In genomic region chr8:86438133-86438982, GRCm38 (mm10) we compare ENCODE assay signal across 9 mouse cellular contexts.
DNase-seq lines count a peak whose midpoint lies in the region; ATAC-seq lines count a peak whose summit lies in the region.
"Had no signal": no experiment of that assay in that cellular context is flagged by ENCODE, and none has a peak within 500 bp of the region (broad histone marks: within the 10 kb centered on the region; RNA-seq: fewer than 3 reads in every experiment).

No protein-coding gene starts in this region.

- WGBS in embryonic facial prominence, embryonic 14.5 days: 68% methylated on average over 5 of the region's 5 CpGs
- WGBS in hindbrain, embryonic 11.5 days: 46% methylated on average over 5 of the region's 5 CpGs
- 74% methylated on average over 5 of the region's 5 CpGs for WGBS in intestine, embryonic 15.5 days

- ATAC-seq in embryonic facial prominence, embryonic 14.5 days (ENCODE audit: low read depth): peak; percentile 68; the same call in 1 of the 2 replicates
- peak; percentile 97 for ATAC-seq in hindbrain, embryonic 11.5 days (ENCODE audit: low FRiP score)
- ATAC-seq in intestine, embryonic 15.5 days: no peak

- H3K9ac ChIP-seq in embryonic facial prominence, embryonic 14.5 days (ENCODE audit: low read depth, low read length): no peak overlapping the region
- no peak overlapping the region for H3K9ac ChIP-seq in hindbrain, embryonic 11.5 days (ENCODE audit: low read depth, low read length)
- no peak overlapping the region for H3K9ac ChIP-seq in intestine, embryonic 15.5 days
- H3K9ac ChIP-seq: liver, embryonic 14.5 days had no signal

- no peaks in the 10 kb centered on the region for H3K36me3 ChIP-seq in embryonic facial prominence, embryonic 14.5 days (ENCODE audit: control insufficient read depth, insufficient read depth, low read length)
- no peaks in the 10 kb centered on the region for H3K36me3 ChIP-seq in hindbrain, embryonic 11.5 days (ENCODE audit: control insufficient read depth, insufficient read depth, low read length)
- no peaks in the 10 kb centered on the region for H3K36me3 ChIP-seq in intestine, embryonic 15.5 days

- H3K27me3 ChIP-seq in embryonic facial prominence, embryonic 14.5 days (replicated peaks; ENCODE audit: control insufficient read depth, insufficient read depth, low read length): no peaks in the 10 kb centered on the region
- no peaks in the 10 kb centered on the region for H3K27me3 ChIP-seq in hindbrain, embryonic 11.5 days (ENCODE audit: control insufficient read depth, insufficient read depth, low read length)
- H3K27me3 ChIP-seq in intestine, embryonic 15.5 days (replicated peaks): no peaks in the 10 kb centered on the region

- DNase-seq in embryonic facial prominence, embryonic 14.5 days (ENCODE audit: low spot score): no peak
- peak; percentile 82 for DNase-seq in hindbrain, embryonic 11.5 days (ENCODE audit: low spot score)
- peak; percentile 78 to 88 for DNase-seq in left cerebral cortex, postnatal 25 days (ENCODE audit: low spot score in 2 of 2)
- peak; percentile 63 for DNase-seq in retina, postnatal 1 day
- DNase-seq in adrenal gland, adult 8-10 months: no peak
- no peak for DNase-seq in lung, postnatal 4 days
- no peak for DNase-seq in cerebellum, adult 11 months

- H3K27ac ChIP-seq in embryonic facial prominence, embryonic 14.5 days (replicated peaks; ENCODE audit: low read depth, low read length): no peak overlapping the region
- H3K27ac ChIP-seq in hindbrain, embryonic 11.5 days (ENCODE audit: low read depth, low read length): peak overlapping the region; percentile 38
- no peak overlapping the region for H3K27ac ChIP-seq in intestine, embryonic 15.5 days
- H3K27ac ChIP-seq: liver, embryonic 14.5 days had no signal

- no peaks in the 10 kb centered on the region for H3K9me3 ChIP-seq in embryonic facial prominence, embryonic 14.5 days (ENCODE audit: control insufficient read depth, low read length)
- H3K9me3 ChIP-seq in hindbrain, embryonic 11.5 days (ENCODE audit: control insufficient read depth, low read length): no peaks in the 10 kb centered on the region
- no peaks in the 10 kb centered on the region for H3K9me3 ChIP-seq in intestine, embryonic 15.5 days

- H3K4me3 ChIP-seq in embryonic facial prominence, embryonic 14.5 days (ENCODE audit: low read depth, low read length): no peak overlapping the region
- no peak overlapping the region for H3K4me3 ChIP-seq in hindbrain, embryonic 11.5 days (ENCODE audit: low read depth, low read length)
- H3K4me3 ChIP-seq in intestine, embryonic 15.5 days (replicated peaks): no peak overlapping the region

- intact Hi-C loops in left cerebral cortex, postnatal 25 days (cut with DNase I): loop anchor here (10.0 kb wide), 1 partner anchor 136 kb away; no protein-coding TSS in a partner anchor

- H3K4me2 ChIP-seq in embryonic facial prominence, embryonic 14.5 days (ENCODE audit: low read depth, low read length): no peak overlapping the region
- H3K4me2 ChIP-seq in hindbrain, embryonic 11.5 days (replicated peaks; ENCODE audit: low read depth, low read length): no peak overlapping the region
- H3K4me2 ChIP-seq in intestine, embryonic 15.5 days (replicated peaks): no peak overlapping the region

- H3K4me1 ChIP-seq in embryonic facial prominence, embryonic 14.5 days (ENCODE audit: control insufficient read depth, insufficient read depth, low read length): no peaks in the 10 kb centered on the region
- H3K4me1 ChIP-seq in hindbrain, embryonic 11.5 days (replicated peaks; ENCODE audit: control insufficient read depth, insufficient read depth, low read length): 0 out of 2 replicates have a peak, but pooled peaks cover 2% of the 10 kb centered on the region
- no peaks in the 10 kb centered on the region for H3K4me1 ChIP-seq in intestine, embryonic 15.5 days (replicated peaks)

Comparison
In these comparisons a context has a peak if more than half of its experiments do, and no peak if none do; other contexts are left out.
1. DNase-seq: peak in hindbrain, embryonic 11.5 days (single experiment), left cerebral cortex, postnatal 25 days (2 of 2) and retina, postnatal 1 day (single experiment); none in embryonic facial prominence, embryonic 14.5 days (single experiment), adrenal gland, adult 8-10 months (single experiment), lung, postnatal 4 days (0 of 2) and cerebellum, adult 11 months (single experiment).